Mouse (Mus musculus) right cerebral cortex, postnatal 4 days (tissue): ENCODE data around the gene Rnaset2b.
A peak's percentile ranks its signal among the peaks of the same experiment; 100 is the strongest.
"Not testable (repeated sequence)": the region's sequence is repeated elsewhere in the genome, so short reads cannot be mapped to it uniquely, and the experiment has no call there.

Experiments
- DNase-seq: peaks from one replicate; pipeline ENCODE4 v3.0.0-alpha.2; 2022

Gene Rnaset2b

GRCm38 (mm10) chr17:6986118-6986517 lies 15.7 kb downstream of the Rnaset2b start:
- not testable (repeated sequence) for DNase-seq

- DNase-seq = not testable (repeated sequence)
Observed at GRCm38 (mm10) chr17:6995504-6995903, 25.1 kb downstream of the Rnaset2b start.

DNA sequence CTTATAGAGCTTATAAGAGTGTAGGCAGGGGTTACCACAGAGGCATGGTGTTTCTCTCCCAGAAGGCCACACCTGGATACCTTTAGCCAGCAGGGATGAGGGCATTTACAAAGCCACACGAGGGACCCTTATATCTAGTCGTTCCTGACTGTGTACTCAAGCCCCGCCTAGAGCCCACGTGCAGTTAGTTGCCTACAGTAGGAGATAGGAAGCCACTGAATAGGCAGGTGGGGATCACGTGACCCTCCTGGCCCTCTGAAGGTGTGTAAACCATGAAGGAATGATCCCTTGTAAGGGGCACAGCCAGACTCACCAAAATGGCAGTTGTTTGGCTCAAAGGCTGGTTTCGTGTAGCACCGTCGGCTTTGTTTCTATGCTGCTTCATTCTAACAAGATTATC lies 26.4 kb downstream of the Rnaset2b start:
- not testable (repeated sequence) for DNase-seq

- not testable (repeated sequence) for DNase-seq
Observed at GRCm38 (mm10) chr17:6997778-6998490, 27.5 kb downstream of the Rnaset2b start.

GRCm38 (mm10) chr17:7001790-7002585 lies 31.6 kb downstream of the Rnaset2b start:
- not testable (repeated sequence) for DNase-seq

DNA sequence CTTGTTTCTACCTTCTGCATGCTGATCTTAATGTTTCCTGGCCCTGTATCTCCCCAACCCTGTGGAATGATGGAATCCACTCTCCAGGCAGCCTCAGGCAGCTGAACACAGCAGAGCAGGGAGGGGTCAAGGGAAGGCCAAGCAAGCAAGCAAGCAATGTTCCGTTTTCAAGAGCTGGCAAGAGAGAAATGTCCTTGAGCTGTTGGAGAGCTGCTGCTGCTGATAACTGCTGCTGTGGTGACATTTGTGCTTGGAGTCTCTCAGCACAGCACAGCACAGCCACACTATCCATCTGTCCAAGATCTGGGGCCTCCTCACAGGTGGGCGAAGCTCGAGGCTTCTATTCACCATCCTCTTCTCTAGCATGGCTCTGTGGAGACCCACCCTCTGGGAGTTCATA lies 33.0 kb downstream of the Rnaset2b start:
- not testable (repeated sequence) for DNase-seq

- not testable (repeated sequence) for DNase-seq
Observed at GRCm38 (mm10) chr17:7005646-7006045, 35.2 kb downstream of the Rnaset2b start.

DNA sequence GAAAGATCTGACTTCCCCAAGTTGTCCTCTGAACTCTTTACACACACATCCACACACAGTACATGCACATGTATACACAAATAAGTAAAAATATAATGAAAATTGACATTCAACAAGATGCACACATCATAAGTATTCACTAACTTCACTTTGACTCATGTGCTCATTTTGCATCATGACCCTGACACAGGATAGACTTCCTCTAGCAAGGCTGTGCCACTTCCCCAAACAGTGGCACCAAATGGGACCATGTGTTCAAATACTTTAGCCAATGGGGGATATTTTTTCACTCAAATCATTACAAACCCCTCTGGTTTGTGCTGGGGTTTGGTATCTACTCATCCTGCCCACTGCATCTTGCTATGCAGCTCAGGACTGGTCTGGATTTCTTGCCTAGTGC lies 38.5 kb downstream of the Rnaset2b start:
- not testable (repeated sequence) for DNase-seq

DNA sequence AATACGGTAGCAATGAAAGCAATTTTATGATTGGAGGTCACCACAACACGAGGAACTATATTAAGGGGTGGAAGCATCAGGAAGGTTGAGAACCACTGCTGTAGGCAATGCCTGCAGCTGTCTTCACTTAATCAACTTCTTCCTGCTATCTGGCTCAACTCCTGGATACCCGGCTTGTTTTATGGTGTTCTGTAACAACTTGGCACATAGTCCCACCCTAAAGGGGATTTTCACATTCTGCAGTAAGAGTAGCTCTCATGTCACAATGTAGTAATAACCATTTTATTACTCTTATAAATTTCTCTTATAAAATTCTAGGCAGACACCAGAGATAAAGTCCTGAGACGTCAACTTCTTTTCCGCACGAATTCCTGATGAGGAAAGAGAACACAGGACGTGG lies 39.0 kb downstream of the Rnaset2b start:
- DNase-seq = not testable (repeated sequence)

- DNase-seq = not testable (repeated sequence)
Observed at GRCm38 (mm10) chr17:7009901-7010300, 39.5 kb downstream of the Rnaset2b start.

DNA sequence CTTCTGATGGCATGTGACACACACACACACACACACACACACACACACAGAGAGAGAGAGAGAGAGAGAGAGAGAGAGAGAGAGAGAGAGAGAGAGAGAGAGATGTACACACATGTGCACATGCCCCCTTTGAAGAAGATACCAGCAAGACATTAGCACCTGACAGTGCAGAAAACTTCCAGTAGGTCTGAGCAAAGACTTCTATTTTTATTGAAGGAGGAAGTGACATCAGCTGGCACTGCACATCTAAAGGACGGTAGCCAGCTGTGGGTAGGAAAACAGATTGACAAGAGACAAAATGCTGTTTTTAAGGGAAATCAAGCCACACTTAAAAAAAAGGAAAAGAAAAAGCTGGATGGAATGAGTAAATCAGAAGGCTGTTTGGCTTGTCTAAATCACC lies 43.8 kb downstream of the Rnaset2b start:
- not testable (repeated sequence) for DNase-seq

DNA sequence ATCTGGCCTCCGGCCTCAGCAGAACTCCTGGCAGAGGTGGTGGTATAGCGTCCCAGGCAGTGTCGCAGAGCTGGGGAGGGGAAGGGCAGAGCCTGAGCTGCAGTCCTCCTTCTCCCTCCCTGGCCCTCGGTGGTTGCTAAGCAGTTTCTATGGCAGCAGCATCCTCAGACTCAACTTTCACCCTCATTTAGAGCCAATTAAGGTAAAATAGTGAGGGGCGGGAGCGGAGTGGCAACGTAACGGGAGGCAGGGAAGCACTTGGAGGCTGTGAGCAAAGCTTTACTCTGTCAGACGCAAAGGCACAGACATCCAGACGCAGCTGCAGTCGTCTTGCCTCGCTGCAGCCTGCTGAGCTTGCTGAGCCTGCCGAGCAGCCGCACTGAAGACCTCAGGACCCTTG lies 54.8 kb downstream of the Rnaset2b start, which contains the start of gene Gm1604a:
Gene Gm1604a, plus strand, starts transcription at position 312 of the 400 bp plus-strand sequence.
- peak; percentile 7 for DNase-seq

GRCm38 (mm10) chr17:7025764-7026346 lies 55.4 kb downstream of the Rnaset2b start:
- not testable (repeated sequence) for DNase-seq

DNA sequence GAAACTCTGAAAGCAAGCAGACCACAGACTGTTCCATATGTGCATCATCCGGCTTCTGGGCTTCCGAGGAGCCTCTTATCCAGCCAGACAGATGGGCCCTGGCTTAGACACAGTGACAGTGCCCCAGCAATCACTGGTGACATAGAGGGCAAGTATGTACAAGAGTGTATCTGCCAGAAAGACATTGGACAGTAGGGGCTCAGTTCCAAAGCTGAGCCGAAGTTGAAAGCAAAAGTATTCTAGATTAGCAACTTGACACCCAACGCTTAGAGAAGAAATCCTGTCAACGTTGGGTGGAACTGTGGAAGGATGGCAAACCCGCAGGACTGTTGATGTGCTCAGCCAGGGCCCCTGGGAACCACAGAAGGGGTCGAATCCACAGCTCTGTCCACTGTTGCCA lies 59.8 kb downstream of the Rnaset2b start:
- DNase-seq = not testable (repeated sequence)

GRCm38 (mm10) chr17:7030622-7031174 lies 60.3 kb downstream of the Rnaset2b start:
- not testable (repeated sequence) for DNase-seq

- not testable (repeated sequence) for DNase-seq
Observed at GRCm38 (mm10) chr17:7033192-7034166, 63.0 kb downstream of the Rnaset2b start.
